Mouse (Mus musculus) forebrain, embryonic 11.5 days (tissue): ENCODE measurements around the gene Itsn1. TPM values are rescaled to one million over a fixed set of nuclear protein-coding genes. Genes with fewer than 3 reads are reported as not detected.

Experiments used
- ATAC-seq: fragments of 200-750 bp; cut with Nextera tagmentation; replicated peaks from 2 replicates; pipeline ENCODE4 v1.8.0; 2017; ENCODE audit warnings: moderate TSS enrichment; ENCODE audit not compliant: low FRiP score
- DNase-seq: peaks from one replicate; pipeline ENCODE4 v3.0.0-alpha.2; 2017; ENCODE audit warnings: low spot score
- H3K27ac ChIP-seq: fragments of 300-500 bp; sonication (generic); 2 replicates; pipeline ENCODE4 v1.5.1; 2014; ENCODE audit warnings: low read depth, low read length
- H3K27me3 ChIP-seq: fragments of 300-500 bp; sonication (generic); 2 replicates; pipeline ENCODE4 v1.6.1; 2014; ENCODE audit warnings: mild to moderate bottlenecking, low read length, mixed read lengths; ENCODE audit not compliant: control insufficient read depth, insufficient read depth
- H3K36me3 ChIP-seq: fragments of 300-500 bp; sonication (generic); 2 replicates; pipeline ENCODE4 v1.6.1; 2014; ENCODE audit warnings: mild to moderate bottlenecking, low read length, moderate library complexity, mixed read lengths; ENCODE audit not compliant: control insufficient read depth, insufficient read depth
- H3K4me1 ChIP-seq: fragments of 300-500 bp; sonication (generic); replicated peaks from 2 replicates; pipeline ENCODE4 v1.6.1; 2014; ENCODE audit warnings: low read length, mixed read lengths; ENCODE audit not compliant: control insufficient read depth, insufficient read depth
- H3K4me2 ChIP-seq: fragments of 300-500 bp; sonication (generic); 2 replicates; pipeline ENCODE4 v1.6.1; 2014; ENCODE audit warnings: low read depth, mild to moderate bottlenecking, low read length, moderate library complexity, mixed read lengths; ENCODE audit not compliant: severe bottlenecking
- H3K4me3 ChIP-seq: fragments of 300-500 bp; sonication (generic); 2 replicates; pipeline ENCODE4 v1.5.1; 2014; ENCODE audit warnings: low read depth, low read length
- H3K9ac ChIP-seq: fragments of 300-500 bp; sonication (generic); 2 replicates; pipeline ENCODE4 v1.6.1; 2014; ENCODE audit warnings: low read length
- H3K9me3 ChIP-seq: fragments of 300-500 bp; sonication (generic); 2 replicates; pipeline ENCODE4 v1.6.1; 2016; ENCODE audit warnings: low read length, mixed read lengths; ENCODE audit not compliant: control insufficient read depth
- whole genome bisulfite sequencing: fragments of 180-500 bp; shearing (Covaris S2); extraction: QIAGEN DNeasy Blood & Tissue Kit; methylation state at CpG from one replicate; pipeline ENCODE4 v1.1.7; 2014; 5-methylcytosine and 5-hydroxymethylcytosine counted together
- polyA plus RNA-seq: library from polyadenylated mRNA; unstranded; fragments of >200 nt; fragmentation: Nextera tagmentation; extraction: Ambion mirVana; gene quantifications from 2 replicates; pipeline ENCODE4 v1.2.1, GENCODE M21; 2014

The Itsn1 gene
- polyA plus RNA-seq, 1 experiment from 2014 or later, result 55.2 TPM

DNA sequence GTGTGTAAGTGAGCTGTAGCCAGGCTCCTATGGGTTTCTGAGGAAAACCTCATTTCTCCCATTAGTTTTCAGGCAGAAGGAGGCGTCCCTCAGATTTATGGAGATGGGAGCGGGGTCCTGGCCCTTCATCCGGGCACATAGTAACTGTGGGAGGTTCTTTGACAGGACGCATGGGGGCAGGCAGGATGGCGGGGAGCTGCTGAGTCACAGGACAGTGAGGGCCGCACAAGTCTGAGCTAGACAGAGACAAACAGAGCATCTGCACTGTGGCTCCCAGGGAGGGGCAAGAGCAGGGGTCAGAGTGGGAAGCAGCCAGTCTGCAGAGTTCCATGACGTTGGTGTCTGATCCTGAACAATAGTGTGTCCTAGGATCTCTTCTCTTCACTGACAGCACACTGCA, 133.8 kb downstream of the Itsn1 start:
- Histone ChIP-seq H3K27ac (no peak overlapping the region), H3K36me3 (peaks cover 6% of the 10 kb centered on the region; the same call in 1 of the 2 replicates)
- 89% methylated on average over 7 of the region's 7 CpGs for WGBS

DNA sequence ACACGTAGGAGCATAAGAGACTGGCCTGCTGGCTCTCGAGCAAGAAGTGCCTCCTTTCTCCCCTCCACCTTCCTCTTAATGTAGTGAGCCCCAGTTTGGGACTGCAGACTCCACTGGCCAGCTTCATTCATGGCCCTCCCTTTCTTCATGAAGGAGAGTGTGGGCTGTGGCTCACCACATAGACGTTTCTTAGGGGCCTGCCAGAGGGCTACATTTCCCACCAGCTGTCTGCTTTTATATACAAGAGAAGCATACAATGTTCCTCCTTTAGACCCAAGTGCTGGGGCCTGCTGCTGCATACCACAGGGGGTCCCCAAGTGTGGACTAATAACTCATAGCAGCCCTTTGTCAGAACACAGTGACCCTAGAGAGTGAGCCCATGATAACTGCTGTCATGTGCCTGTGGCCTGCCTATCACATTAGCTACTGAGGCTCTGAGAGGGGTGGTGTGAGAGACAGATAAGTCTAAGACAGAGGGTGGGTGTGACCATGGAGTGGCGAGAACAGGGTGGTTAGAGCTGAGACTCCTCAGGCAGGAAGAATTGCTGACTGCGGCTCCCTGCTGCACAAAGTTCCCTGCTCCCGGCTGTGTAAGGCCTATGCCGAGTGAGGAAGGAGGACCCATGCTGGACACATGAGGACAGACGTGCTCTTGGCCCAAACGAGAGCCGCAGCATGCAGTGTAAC, 135.7 kb downstream of the Itsn1 start:
- no peak overlapping the region for H3K27ac ChIP-seq

More for the DNA sequence above, 133.8 kb downstream of the Itsn1 start:
- no peak overlapping the region for H3K4me2 ChIP-seq
- DNase-seq (no peak), ATAC-seq (no peak)
- H3K27me3 ChIP-seq, result no peaks in the 10 kb centered on the region
- no peaks in the 10 kb centered on the region for H3K9me3 ChIP-seq
- H3K9ac ChIP-seq, result no peak overlapping the region
- no peak overlapping the region for H3K4me3 ChIP-seq
- H3K4me1 ChIP-seq, result no peaks in the 10 kb centered on the region

DNA sequence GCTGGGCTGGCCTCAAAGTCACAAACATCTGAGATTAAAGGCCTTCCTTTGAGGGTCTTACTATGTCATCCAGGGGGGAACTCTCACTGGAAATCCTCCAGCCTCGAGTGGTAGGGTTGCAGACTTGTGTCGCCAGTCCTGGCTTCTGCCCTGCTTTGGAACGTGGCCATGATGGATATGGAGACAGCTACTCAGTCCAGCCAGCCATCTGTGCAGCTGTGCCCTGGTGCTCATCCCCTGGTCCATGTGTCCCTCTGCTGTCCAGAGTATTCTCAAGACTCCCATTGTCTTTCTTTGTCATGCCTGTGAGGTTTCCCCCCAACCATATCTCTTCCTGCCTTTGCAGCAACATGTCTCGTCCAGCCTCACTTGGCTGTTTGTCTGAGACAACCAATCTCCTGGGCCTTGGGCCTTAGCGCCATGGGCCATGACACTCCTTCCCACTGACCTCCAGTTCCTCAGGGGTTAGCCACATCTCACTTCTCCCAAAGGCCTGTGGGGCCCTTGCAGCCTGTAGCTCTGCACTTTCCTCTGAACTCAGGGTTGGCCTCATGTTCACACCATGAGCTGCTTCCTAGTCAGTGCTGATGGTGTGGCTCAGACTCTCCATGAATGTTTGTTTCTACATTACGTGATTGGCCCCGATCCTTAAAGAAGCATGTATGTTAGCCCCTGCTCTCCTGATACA, 136.6 kb downstream of the Itsn1 start:
- no peak overlapping the region for H3K4me3 ChIP-seq
- H3K27me3 ChIP-seq, result no peaks in the 10 kb centered on the region
- 90% methylated on average over 7 of the region's 7 CpGs for WGBS
- no peak overlapping the region for H3K9ac ChIP-seq
- DNase-seq (no peak), ATAC-seq (no peak)
- H3K4me2 ChIP-seq, result no peak overlapping the region
- H3K4me1 ChIP-seq, result no peaks in the 10 kb centered on the region
- peaks cover 18% of the 10 kb centered on the region; the same call in 1 of the 2 replicates for H3K36me3 ChIP-seq
- H3K27ac ChIP-seq, result no peak overlapping the region
- no peaks in the 10 kb centered on the region for H3K9me3 ChIP-seq

More for the DNA sequence above, 135.7 kb downstream of the Itsn1 start:
- Histone ChIP-seq H3K4me1 (no peaks in the 10 kb centered on the region), H3K9ac (no peak overlapping the region), H3K9me3 (no peaks in the 10 kb centered on the region), H3K36me3 (peaks cover 13% of the 10 kb centered on the region; the same call in 1 of the 2 replicates), H3K4me3 (no peak overlapping the region), H3K27me3 (no peaks in the 10 kb centered on the region), H3K4me2 (no peak overlapping the region)
- WGBS, result 78% methylated on average over 10 of the region's 10 CpGs
- ATAC-seq, result no peak; the same call in 1 of the 2 replicates
- DNase-seq, result no peak

DNA sequence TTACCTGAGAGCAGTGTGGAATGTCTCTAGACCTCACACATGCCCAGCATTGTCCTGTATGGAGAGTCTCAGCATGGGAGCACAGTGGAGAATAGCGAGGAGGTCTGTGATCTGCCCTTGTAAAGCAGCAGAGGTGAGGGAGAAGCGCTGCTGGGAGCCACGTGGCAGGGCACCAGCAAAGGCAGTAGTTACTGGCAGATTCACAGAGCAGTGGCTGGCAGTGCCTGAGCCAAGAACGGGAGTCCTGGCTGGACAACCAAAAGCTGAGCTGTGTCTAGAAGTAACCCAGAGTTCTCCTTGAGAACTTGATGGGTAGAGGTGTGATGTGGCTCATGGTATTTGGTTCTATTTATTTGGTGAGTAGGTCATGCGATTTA, 137.2 kb downstream of the Itsn1 start:
- DNase-seq (no peak), ATAC-seq (no peak)
- Histone ChIP-seq H3K4me2 (no peak overlapping the region), H3K27ac (no peak overlapping the region), H3K27me3 (no peaks in the 10 kb centered on the region), H3K9me3 (no peaks in the 10 kb centered on the region), H3K9ac (no peak overlapping the region), H3K36me3 (peaks cover 18% of the 10 kb centered on the region; the same call in 1 of the 2 replicates), H3K4me1 (no peaks in the 10 kb centered on the region), H3K4me3 (no peak overlapping the region)
- 94% methylated on average over 5 of the region's 5 CpGs for WGBS

DNA sequence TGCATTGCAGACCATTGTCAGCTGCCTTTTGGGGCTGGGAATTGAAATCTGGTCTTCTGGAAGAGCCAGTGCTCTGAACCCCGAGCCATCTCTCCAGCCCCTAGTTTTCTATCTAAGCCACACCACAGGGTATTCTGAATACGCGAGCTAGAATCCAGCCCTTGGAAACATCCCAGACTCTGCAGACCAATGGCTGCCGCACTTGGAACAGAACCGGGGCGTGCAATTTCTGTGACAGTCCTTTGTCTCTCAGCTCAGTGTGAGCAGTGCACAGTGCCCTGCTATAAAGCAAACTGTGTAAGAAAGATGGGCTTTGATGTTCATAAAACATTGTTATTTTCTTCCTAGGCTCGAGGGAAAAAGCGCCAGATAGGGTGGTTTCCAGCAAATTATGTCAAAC, 138.6 kb downstream of the Itsn1 start:
- ATAC-seq (no peak), DNase-seq (no peak)
- Histone ChIP-seq H3K4me1 (no peaks in the 10 kb centered on the region), H3K4me2 (no peak overlapping the region), H3K27me3 (no peaks in the 10 kb centered on the region), H3K9me3 (no peaks in the 10 kb centered on the region), H3K36me3 (peaks cover 18% of the 10 kb centered on the region; the same call in 1 of the 2 replicates), H3K27ac (no peak overlapping the region), H3K4me3 (no peak overlapping the region), H3K9ac (no peak overlapping the region)
- WGBS, result 93% methylated on average over 8 of the region's 8 CpGs

DNA sequence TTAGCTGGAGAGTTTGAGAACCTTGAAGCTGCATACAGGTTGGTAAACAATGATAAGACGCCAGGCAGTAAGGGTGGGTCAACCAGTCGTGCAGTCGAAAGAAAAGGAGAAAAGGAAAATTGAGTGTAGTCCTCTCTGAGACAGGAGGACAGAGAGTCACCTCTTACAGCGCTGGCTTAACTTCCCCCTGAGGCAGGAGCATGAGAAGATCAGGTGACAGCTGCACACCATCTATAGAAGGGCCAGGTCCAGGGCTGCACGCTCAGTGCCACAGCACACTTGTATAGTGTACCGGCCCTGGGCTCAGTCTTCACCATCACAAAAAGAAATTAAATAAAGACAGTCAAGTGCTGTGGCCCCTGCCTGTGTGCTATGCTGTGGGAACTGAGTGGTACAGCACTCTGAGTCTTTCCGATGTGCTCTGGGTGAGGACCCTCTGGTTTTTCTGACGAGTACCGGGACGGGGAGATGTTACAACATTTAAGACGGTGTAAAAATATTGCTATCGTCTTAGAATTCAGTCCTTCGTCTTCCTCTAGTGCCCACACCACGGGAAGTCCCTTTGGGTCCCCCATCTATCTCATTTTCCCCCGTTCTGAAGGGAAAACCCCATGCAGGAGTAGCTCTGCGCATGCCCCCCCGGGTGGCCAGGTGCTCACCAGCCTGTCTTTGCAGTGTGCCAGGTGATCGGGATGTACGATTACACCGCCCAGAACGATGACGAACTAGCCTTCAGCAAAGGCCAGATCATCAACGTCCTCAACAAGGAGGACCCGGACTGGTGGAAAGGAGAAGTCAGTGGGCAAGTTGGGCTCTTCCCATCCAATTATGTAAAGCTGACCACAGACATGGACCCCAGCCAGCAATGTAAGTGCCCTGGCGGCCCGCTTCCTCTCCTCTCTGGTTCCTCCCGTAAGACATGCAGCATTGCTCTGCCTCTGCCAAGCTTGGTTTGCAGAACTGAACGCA, 140.1 kb downstream of the Itsn1 start:
- H3K4me3 ChIP-seq, result no peak overlapping the region
- H3K9me3 ChIP-seq, result no peaks in the 10 kb centered on the region
- peaks cover 13% of the 10 kb centered on the region; the same call in 1 of the 2 replicates for H3K36me3 ChIP-seq
- H3K27me3 ChIP-seq, result no peaks in the 10 kb centered on the region
- H3K9ac ChIP-seq, result no peak overlapping the region
- ATAC-seq, result no peak
- no peak overlapping the region for H3K4me2 ChIP-seq
- H3K4me1 ChIP-seq, result no peaks in the 10 kb centered on the region
- no peak overlapping the region for H3K27ac ChIP-seq
- DNase-seq, result no peak
- 94% methylated on average over 28 of the region's 28 CpGs for WGBS

DNA sequence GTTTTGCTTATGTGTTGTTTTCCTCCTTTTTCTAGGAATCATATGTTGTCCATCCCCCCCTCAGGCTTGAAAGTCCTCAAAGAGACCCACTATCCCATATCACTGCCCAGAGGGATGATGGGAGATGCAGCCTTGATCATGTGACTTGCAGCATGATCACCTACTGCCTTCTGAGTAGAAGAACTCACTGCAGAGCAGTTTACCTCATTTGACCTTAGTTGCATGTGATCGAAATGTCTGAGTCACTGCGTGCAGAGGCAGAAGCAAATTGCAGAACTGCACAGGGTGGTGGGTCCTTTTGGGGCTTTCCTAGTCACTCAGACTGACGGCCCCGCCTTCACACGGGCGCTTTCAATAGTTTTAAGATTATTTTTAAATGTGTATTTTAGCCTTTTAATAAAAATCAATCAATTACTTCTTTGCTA, 141.1 kb downstream of the Itsn1 start:
- Histone ChIP-seq H3K36me3 (peaks cover 13% of the 10 kb centered on the region; the same call in 1 of the 2 replicates), H3K27me3 (no peaks in the 10 kb centered on the region), H3K27ac (no peak overlapping the region), H3K9ac (no peak overlapping the region), H3K9me3 (no peaks in the 10 kb centered on the region), H3K4me1 (no peaks in the 10 kb centered on the region), H3K4me3 (no peak overlapping the region), H3K4me2 (no peak overlapping the region)
- WGBS, result 97% methylated on average over 6 of the region's 6 CpGs
- ATAC-seq, result no peak
- DNase-seq, result no peak

DNA sequence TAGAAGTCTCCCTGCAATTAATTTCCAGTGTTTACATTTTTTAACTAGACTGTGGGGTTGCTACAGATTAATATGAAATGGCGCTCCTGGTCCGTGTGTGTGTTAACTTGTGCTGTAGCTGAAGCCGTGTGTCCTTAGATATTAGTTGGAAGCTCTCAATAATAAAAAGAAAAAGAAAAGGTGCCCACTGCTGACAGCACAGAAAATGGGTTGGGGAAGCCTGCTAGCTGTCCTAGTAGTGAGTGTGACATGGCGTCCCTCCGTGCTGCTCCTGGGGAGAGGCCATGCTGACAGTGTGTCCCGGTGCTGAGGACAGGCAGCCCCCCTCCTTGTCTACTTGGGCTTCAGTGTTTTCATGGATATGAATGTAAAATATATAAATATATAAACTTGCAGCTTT, 142.1 kb downstream of the Itsn1 start:
- H3K36me3 ChIP-seq, result peaks cover 13% of the 10 kb centered on the region; the same call in 1 of the 2 replicates
- H3K4me1 ChIP-seq, result no peaks in the 10 kb centered on the region
- WGBS, result 96% methylated on average over 6 of the region's 6 CpGs
- DNase-seq (no peak), ATAC-seq (no peak)
- no peak overlapping the region for H3K9ac ChIP-seq
- H3K4me2 ChIP-seq, result no peak overlapping the region
- H3K27ac ChIP-seq, result no peak overlapping the region
- no peak overlapping the region for H3K4me3 ChIP-seq
- H3K9me3 ChIP-seq, result no peaks in the 10 kb centered on the region
- H3K27me3 ChIP-seq, result no peaks in the 10 kb centered on the region
